Mouse (Mus musculus): ENCODE results near the gene Cyp11a1. TPM values are rescaled to one million over a fixed set of nuclear protein-coding genes. Genes with fewer than 3 reads are reported as not detected.

Cyp11a1 gene
- polyA plus RNA-seq (2017; shearing (Covaris generic)) = not detected

GRCm38 (mm10) chr9:58005753-58006461, at the start of gene Cyp11a1:
Gene Cyp11a1 (plus strand): TSS chr9:58006411.
- ATAC-seq = no peak

GRCm38 (mm10) chr9:57956838-57957236, 49.4 kb upstream of the Cyp11a1 start:
- peak; percentile 79 for ATAC-seq

- no peak for ATAC-seq
These were observed 47.6 kb upstream of the Cyp11a1 start for GRCm38 (mm10) chr9:57958615-57959014.

- ATAC-seq = no peak
These were observed 46.8 kb upstream of the Cyp11a1 start for GRCm38 (mm10) chr9:57959399-57959798.

- no peak for ATAC-seq
These were observed 46.0 kb upstream of the Cyp11a1 start for GRCm38 (mm10) chr9:57959886-57960866.

- no peak for ATAC-seq
These were observed 45.0 kb upstream of the Cyp11a1 start for GRCm38 (mm10) chr9:57961226-57961625.

- no peak for ATAC-seq
These were observed 44.1 kb upstream of the Cyp11a1 start for GRCm38 (mm10) chr9:57961863-57962778.

- ATAC-seq = no peak
These were observed 42.8 kb upstream of the Cyp11a1 start for GRCm38 (mm10) chr9:57963249-57963997.

GRCm38 (mm10) chr9:57963998-57964395, 42.2 kb upstream of the Cyp11a1 start:
- no peak for ATAC-seq

GRCm38 (mm10) chr9:57964528-57965250, 41.5 kb upstream of the Cyp11a1 start:
- ATAC-seq = no peak

GRCm38 (mm10) chr9:57965281-57966185, 40.7 kb upstream of the Cyp11a1 start:
- ATAC-seq = no peak

- no peak for ATAC-seq
These were observed 38.8 kb upstream of the Cyp11a1 start for GRCm38 (mm10) chr9:57967237-57967960.

GRCm38 (mm10) chr9:57968166-57968771, 37.9 kb upstream of the Cyp11a1 start:
- ATAC-seq = peak; percentile 53

GRCm38 (mm10) chr9:57968783-57969542, 37.2 kb upstream of the Cyp11a1 start:
- ATAC-seq = no peak

GRCm38 (mm10) chr9:57969736-57970495, 36.3 kb upstream of the Cyp11a1 start:
- no peak for ATAC-seq

GRCm38 (mm10) chr9:57971413-57971812, 34.8 kb upstream of the Cyp11a1 start:
- ATAC-seq = no peak

GRCm38 (mm10) chr9:57972141-57972591, 34.0 kb upstream of the Cyp11a1 start:
- ATAC-seq = peak; percentile 62

Measured in CD4-positive, CD25-positive, alpha-beta regulatory T cell, adult 4 months (primary cell).